Mouse (Mus musculus) CD4-positive naive resting alpha-beta T cell, adult 76 days (primary cell): ENCODE data around the gene Hcn1. TPM values are rescaled to one million over a fixed set of nuclear protein-coding genes. Genes with fewer than 3 reads are reported as not detected.

Source experiments
- total RNA-seq: library from RNA; stranded (reverse); gene quantifications from one replicate; pipeline ENCODE4 v1.2.4, GENCODE M21; 2023

The Hcn1 gene
- total RNA-seq: not detected

DNA sequence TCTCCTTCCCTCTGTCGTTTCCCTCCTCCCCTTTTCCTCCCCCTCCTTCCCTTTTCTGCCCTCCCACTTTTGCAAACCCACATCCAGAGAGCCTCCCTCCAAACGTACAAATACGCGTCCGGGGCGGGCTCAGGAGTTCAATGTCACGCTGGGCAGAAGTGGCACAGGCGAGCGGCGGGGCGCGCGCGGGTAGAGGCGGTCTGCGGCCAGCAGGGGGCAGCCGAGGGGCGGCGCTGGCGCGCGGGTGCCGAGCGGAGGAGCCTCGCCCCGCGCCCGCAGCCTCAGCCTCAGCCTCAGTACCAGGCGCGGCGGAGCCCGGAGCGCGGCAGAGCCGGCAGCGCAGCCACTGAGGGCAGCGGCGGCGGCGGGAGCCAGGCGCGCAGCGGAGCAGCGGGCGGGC, at the start of gene Hcn1:
Gene Hcn1 (plus strand): TSS at position 140 of the 400 bp plus-strand sequence.

